Mouse (Mus musculus) CH12.LX (cell line): ENCODE data around the gene Lnx1. TPM values are rescaled to one million over a fixed set of nuclear protein-coding genes. Genes with fewer than 3 reads are reported as not detected.
A peak's percentile ranks its signal among the peaks of the same experiment; 100 is the strongest.

Experiments used
- DNase-seq: peaks from one replicate; pipeline ENCODE4 v3.0.0-alpha.2; 2013; ENCODE audit errors: extremely low read depth
- H3K27ac ChIP-seq: 2 replicates; pipeline ENCODE4 v1.5.1; 2012; ENCODE audit warnings: low read depth, mild to moderate bottlenecking, control low read depth, moderate library complexity; ENCODE audit not compliant: insufficient read depth
- H3K27me3 ChIP-seq: replicated peaks from 2 replicates; pipeline ENCODE3; 2012; ENCODE audit warnings: inconsistent platforms
- H3K36me3 ChIP-seq, 2 experiments: replicated peaks in 1 of 2; 2 replicates each; pipeline versions ENCODE3 to v1.6.1; 2012; ENCODE audit warnings: inconsistent platforms in 1 of 2, low read length in 1 of 2, mild to moderate bottlenecking in 1 of 2, mixed read lengths in 1 of 2, moderate library complexity in 1 of 2; ENCODE audit not compliant: control insufficient read depth in 1 of 2, insufficient read depth in 1 of 2
- H3K4me1 ChIP-seq, 2 experiments: 2 replicates each; pipeline ENCODE4 v1.6.1; 2012; ENCODE audit warnings: inconsistent platforms in 1 of 2, moderate library complexity in 1 of 2; ENCODE audit not compliant: insufficient read depth in 2 of 2, control insufficient read depth in 1 of 2
- H3K4me2 ChIP-seq: 2 replicates; pipeline ENCODE4 v1.6.1; 2012; ENCODE audit warnings: low read depth, mild to moderate bottlenecking, control low read depth; ENCODE audit not compliant: poor library complexity, insufficient read depth, severe bottlenecking
- H3K4me3 ChIP-seq, 3 experiments: fragments of 150-350 bp in 1 of 3; sonication (generic) in 1 of 3; replicated peaks in 1 of 3; 2 replicates each; pipeline versions ENCODE3 to v1.5.1; 2011 to 2012; ENCODE audit warnings: low read depth in 2 of 3, low read length in 2 of 3, mild to moderate bottlenecking in 2 of 3, moderate library complexity in 2 of 3, control low read depth in 1 of 3, improper control_type of control experiment in 1 of 3, inconsistent platforms in 1 of 3, mixed read lengths in 1 of 3; ENCODE audit not compliant: poor library complexity in 1 of 3
- H3K79me2 ChIP-seq: replicated peaks from 2 replicates; pipeline ENCODE4 v1.6.1; 2012; ENCODE audit warnings: mild to moderate bottlenecking, moderate library complexity; ENCODE audit not compliant: control insufficient read depth, poor library complexity, insufficient read depth, severe bottlenecking; ENCODE audit errors: extremely low read depth
- H3K9ac ChIP-seq: 2 replicates; pipeline ENCODE4 v1.6.1; 2012; ENCODE audit warnings: low read depth, mild to moderate bottlenecking, control low read depth, moderate library complexity; ENCODE audit not compliant: insufficient read depth
- H3K9me3 ChIP-seq: replicated peaks from 2 replicates; pipeline ENCODE3; 2012; ENCODE audit warnings: low read length, inconsistent platforms, mixed read lengths
- BHLHE40 ChIP-seq: IDR thresholded peaks from 2 replicates; pipeline ENCODE4 v1.6.1; 2011; ENCODE audit warnings: mild to moderate bottlenecking, low read depth, low read length, improper control_type of control experiment
- CHD2 ChIP-seq: IDR thresholded peaks from 2 replicates; pipeline ENCODE4 v1.6.1; 2011; ENCODE audit warnings: low read length, improper control_type of control experiment
- CTCF ChIP-seq, 2 experiments: IDR thresholded peaks in 1 of 2; conservative IDR thresholded peaks in 1 of 2; 2 replicates each; pipeline ENCODE4 v1.5.1; 2011 to 2012; ENCODE audit warnings: low read depth in 2 of 2, low read length in 2 of 2, improper control_type of control experiment in 1 of 2, inconsistent platforms in 1 of 2, mild to moderate bottlenecking in 1 of 2, moderate library complexity in 1 of 2
- E2F4 ChIP-seq: IDR thresholded peaks from 2 replicates; pipeline ENCODE4 v1.6.1; 2011; ENCODE audit warnings: low read depth, low read length, improper control_type of control experiment; ENCODE audit not compliant: insufficient replicate concordance
- EP300 ChIP-seq: IDR thresholded peaks from 2 replicates; pipeline ENCODE4 v1.6.1; 2011; ENCODE audit warnings: low read length, improper control_type of control experiment
- GABPA ChIP-seq: IDR thresholded peaks from 2 replicates; pipeline ENCODE4 v1.6.1; 2012; ENCODE audit warnings: low read depth, low read length, improper control_type of control experiment, inconsistent platforms; ENCODE audit not compliant: insufficient replicate concordance
- HCFC1 ChIP-seq: IDR thresholded peaks from 2 replicates; pipeline ENCODE4 v1.6.1; 2012; ENCODE audit warnings: low read depth, mild to moderate bottlenecking, inconsistent platforms, low read length, improper control_type of control experiment
- JUN ChIP-seq: IDR thresholded peaks from 2 replicates; pipeline ENCODE4 v1.6.1; 2011; ENCODE audit warnings: low read depth, mild to moderate bottlenecking, low read length, improper control_type of control experiment, moderate library complexity; ENCODE audit not compliant: insufficient read depth
- JUND ChIP-seq: conservative IDR thresholded peaks from 2 replicates; pipeline ENCODE4 v1.6.1; 2011; ENCODE audit warnings: low read depth, low read length, improper control_type of control experiment
- KAT2A ChIP-seq: IDR thresholded peaks from 2 replicates; pipeline ENCODE4 v1.6.1; 2012; ENCODE audit warnings: low read length, improper control_type of control experiment, inconsistent platforms; ENCODE audit not compliant: insufficient replicate concordance
- MAX ChIP-seq: IDR thresholded peaks from 2 replicates; pipeline ENCODE4 v1.6.1; 2011; ENCODE audit warnings: low read length, improper control_type of control experiment
- MXI1 ChIP-seq: IDR thresholded peaks from 2 replicates; pipeline ENCODE4 v1.6.1; 2011; ENCODE audit warnings: mild to moderate bottlenecking, low read depth, low read length, improper control_type of control experiment
- MYC ChIP-seq: IDR thresholded peaks from 2 replicates; pipeline ENCODE4 v1.6.1; 2011; ENCODE audit warnings: low read depth, mild to moderate bottlenecking, improper control_type of control experiment, low read length
- NELFE ChIP-seq: IDR thresholded peaks from 2 replicates; pipeline ENCODE4 v1.6.1; 2011; ENCODE audit warnings: low read depth, low read length, improper control_type of control experiment
- PAX5 ChIP-seq: IDR thresholded peaks from 2 replicates; pipeline ENCODE4 v1.6.1; 2012; ENCODE audit warnings: low read length, inconsistent platforms, mixed read lengths
- POLR2A ChIP-seq: IDR thresholded peaks from 2 replicates; pipeline ENCODE4 v1.6.1; 2011; ENCODE audit warnings: low read depth, mild to moderate bottlenecking, improper control_type of control experiment, low read length
- POLR2AphosphoS2 ChIP-seq: IDR thresholded peaks from 2 replicates; pipeline ENCODE4 v1.6.1; 2011; ENCODE audit warnings: low read depth, low read length, improper control_type of control experiment
- RAD21 ChIP-seq: IDR thresholded peaks from 2 replicates; pipeline ENCODE4 v1.6.1; 2011; ENCODE audit warnings: low read depth, mild to moderate bottlenecking, low read length, improper control_type of control experiment, moderate library complexity
- RCOR1 ChIP-seq: conservative IDR thresholded peaks from 2 replicates; pipeline ENCODE4 v1.6.1; 2012; ENCODE audit warnings: low read depth, mild to moderate bottlenecking, inconsistent platforms, low read length, improper control_type of control experiment
- SIN3A ChIP-seq: IDR thresholded peaks from 2 replicates; pipeline ENCODE4 v1.6.1; 2012; ENCODE audit warnings: low read length, improper control_type of control experiment, inconsistent platforms
- SMC3 ChIP-seq: IDR thresholded peaks from 2 replicates; pipeline ENCODE4 v1.6.1; 2011; ENCODE audit warnings: low read depth, low read length, improper control_type of control experiment
- TBP ChIP-seq: conservative IDR thresholded peaks from 2 replicates; pipeline ENCODE4 v1.6.1; 2011; ENCODE audit warnings: low read depth, low read length, improper control_type of control experiment
- TCF12 ChIP-seq: IDR thresholded peaks from 2 replicates; pipeline ENCODE4 v1.6.1; 2014; ENCODE audit warnings: low read depth, mild to moderate bottlenecking, inconsistent platforms, low read length, improper control_type of control experiment
- UBTF ChIP-seq: IDR thresholded peaks from 2 replicates; pipeline ENCODE4 v1.6.1; 2012; ENCODE audit warnings: low read depth, mild to moderate bottlenecking, inconsistent platforms, low read length, improper control_type of control experiment, moderate library complexity
- USF1 ChIP-seq: IDR thresholded peaks from 2 replicates; pipeline ENCODE4 v1.6.1; 2014; ENCODE audit warnings: low read depth, mild to moderate bottlenecking, inconsistent platforms, low read length, improper control_type of control experiment
- USF2 ChIP-seq: conservative IDR thresholded peaks from 2 replicates; pipeline ENCODE4 v1.6.1; 2011; ENCODE audit warnings: low read depth, low read length, improper control_type of control experiment
- ZC3H11A ChIP-seq: IDR thresholded peaks from 2 replicates; pipeline ENCODE4 v1.6.1; 2012; ENCODE audit warnings: low read depth, mild to moderate bottlenecking, inconsistent platforms, low read length, improper control_type of control experiment
- ZKSCAN1 ChIP-seq: IDR thresholded peaks from 2 replicates; pipeline ENCODE4 v1.6.1; 2012; ENCODE audit warnings: low read depth, inconsistent platforms, low read length, improper control_type of control experiment, borderline replicate concordance
- ZMIZ1 ChIP-seq: IDR thresholded peaks from 2 replicates; pipeline ENCODE4 v1.6.1; 2012; ENCODE audit warnings: low read depth, mild to moderate bottlenecking, inconsistent platforms, low read length, improper control_type of control experiment
- dilution Hi-C: fragments of 300-500 bp; cut with MboI; formaldehyde crosslinking; loops from 2 replicates; pipeline ENCODE4 v1.14.3; 2020; ENCODE audit warnings: low sequenced_read_pairs; ENCODE audit not compliant: extremely low pct_unique_long_range_greater_than_20kb, extremely low pct_ligation_motif_present
- in situ Hi-C: fragments of 300-500 bp; cut with MboI; formaldehyde crosslinking; loops from 3 replicates; pipeline ENCODE4 v1.14.3; 2019; ENCODE audit warnings: low sequenced_read_pairs, low pct_ligation_motif_present, low pct_unique_long_range_greater_than_20kb, mixed read lengths
- polyA plus RNA-seq: library from polyadenylated mRNA; unstranded; fragments of >175 nt; gene quantifications from 2 replicates; pipeline ENCODE4 v1.2.1, GENCODE M21; 2012; ENCODE audit warnings: low read depth; ENCODE audit not compliant: insufficient read length
- total RNA-seq, 2 experiments: library from RNA; depleted of rRNA; stranded (reverse); fragments of 300-350 nt in 1 of 2; fragments of >200 nt in 1 of 2; gene quantifications; 2 replicates each; pipeline ENCODE4 v1.2.3; 2012 to 2014

Lnx1 gene
- total and polyA plus RNA-seq, 3 experiments, result 0.08 to 0.26 (median 0.16) TPM

DNA sequence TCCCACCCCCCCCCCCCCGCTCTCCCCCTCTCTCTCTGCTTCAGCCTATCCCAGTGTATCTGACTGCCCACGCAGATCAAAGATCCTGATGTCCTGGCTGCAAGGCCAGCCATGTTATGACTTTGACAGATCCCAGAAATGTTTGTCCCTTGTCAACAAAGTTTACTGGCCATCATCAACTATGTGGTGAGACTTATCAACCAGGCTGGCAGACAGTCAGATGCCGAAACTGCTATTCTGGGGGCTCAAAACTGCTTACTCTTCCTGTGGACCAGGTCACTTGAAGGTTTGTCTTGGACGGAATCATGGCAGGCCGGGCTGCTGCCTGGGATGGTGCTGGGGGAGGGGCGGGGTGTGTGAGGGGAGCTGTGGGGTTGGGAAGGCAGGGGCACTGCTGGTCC lies 55.1 kb downstream of the Lnx1 start:
- no peak for DNase-seq
- no peak overlapping the region for H3K4me3 ChIP-seq
- H3K27me3 ChIP-seq, result no peaks in the 10 kb centered on the region
- H3K27ac ChIP-seq, result no peak overlapping the region
- no peak overlapping the region for H3K9ac ChIP-seq
- in situ Hi-C loops, result loop anchor here (25.0 kb wide), 1 partner anchor 515 kb away; the partner anchor contains the start of gene Pdgfra
- H3K9me3 ChIP-seq, result no peaks in the 10 kb centered on the region
- H3K36me3 ChIP-seq, result no peaks in the 10 kb centered on the region
- H3K4me1 ChIP-seq, result no peaks in the 10 kb centered on the region
- no peaks in the 10 kb centered on the region for H3K79me2 ChIP-seq
- dilution Hi-C loops, result no loop called here
- no peak overlapping the region for H3K4me2 ChIP-seq
- no peak for TF ChIP-seq ZKSCAN1
- no peak for TF ChIP-seq NELFE
- TF ChIP-seq POLR2A, result no peak
- TF ChIP-seq KAT2A, result no peak
- TF ChIP-seq JUND, result no peak
- no peak for TF ChIP-seq TCF12
- no peak for TF ChIP-seq CTCF (conservative IDR thresholded peaks at IDR 0.05 in 1 of 2, IDR thresholded peaks at IDR 0.05 in 1 of 2; ENCODE audit: low read depth in 2 of 2, low read length in 2 of 2)
- no peak for TF ChIP-seq CHD2
- TF ChIP-seq MXI1, result no peak
- TF ChIP-seq PAX5, result no peak
- TF ChIP-seq JUN, result no peak

DNA sequence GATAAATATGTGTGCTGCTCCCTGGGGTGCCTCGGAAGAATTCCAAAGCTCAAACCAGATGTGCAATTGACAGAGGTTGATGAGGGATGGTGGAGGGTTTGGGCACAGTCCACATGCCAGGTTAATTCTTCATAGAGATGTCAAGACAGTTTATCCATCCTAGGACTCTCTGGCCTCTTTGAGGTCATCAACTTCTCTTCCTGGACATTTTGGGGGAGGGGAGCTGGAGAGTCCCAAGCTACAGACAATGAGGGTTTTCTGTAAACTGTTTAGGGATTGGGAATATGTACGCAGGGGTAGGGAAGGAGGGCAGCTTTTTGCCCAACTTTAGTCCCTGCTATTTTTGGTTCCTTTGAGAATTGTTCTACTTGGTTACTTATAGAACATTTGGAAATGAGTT lies 60.4 kb downstream of the Lnx1 start:
- no peaks in the 10 kb centered on the region for H3K9me3 ChIP-seq
- in situ Hi-C loops (loop anchor here (25.0 kb wide), 1 partner anchor 520 kb away; the partner anchor contains the start of gene Pdgfra), dilution Hi-C loops (no loop called here)

DNA sequence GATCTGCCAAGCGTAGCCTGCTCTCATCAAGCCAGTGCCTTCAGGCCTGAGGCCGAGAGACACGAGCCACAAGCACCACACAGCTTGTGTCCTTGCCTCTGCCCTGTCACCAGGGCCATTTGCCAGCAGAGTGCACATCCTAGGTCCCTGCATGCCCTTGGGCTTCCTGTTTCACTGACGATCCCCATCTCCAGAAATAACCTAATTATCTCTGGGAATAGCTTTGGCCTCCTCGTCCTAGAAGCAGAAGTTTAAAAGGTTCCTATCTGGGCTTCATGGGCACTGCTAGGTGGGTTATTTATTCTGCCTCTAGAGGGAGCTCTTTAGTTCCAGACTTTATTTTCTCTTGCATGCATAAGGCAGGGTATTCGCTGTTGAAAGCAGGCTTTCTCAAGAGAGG lies 61.7 kb downstream of the Lnx1 start:
- no peaks in the 10 kb centered on the region for H3K9me3 ChIP-seq
- no peak for TF ChIP-seq NELFE
- peak; percentile 64 for TF ChIP-seq RAD21
- peak; percentile 54 for TF ChIP-seq SMC3
- no peak for TF ChIP-seq CHD2
- no peak for TF ChIP-seq ZMIZ1
- peak; percentile 58 to 69 for TF ChIP-seq CTCF (conservative IDR thresholded peaks at IDR 0.05 in 1 of 2, IDR thresholded peaks at IDR 0.05 in 1 of 2; ENCODE audit: low read depth in 2 of 2, low read length in 2 of 2)
- no peak for TF ChIP-seq POLR2AphosphoS2
- TF ChIP-seq USF1, result no peak
- TF ChIP-seq USF2, result no peak
- TF ChIP-seq UBTF, result no peak
- no peak for TF ChIP-seq EP300
- no peak for TF ChIP-seq BHLHE40
- no peak for TF ChIP-seq MYC
- no peak for TF ChIP-seq ZC3H11A

More for the DNA sequence above, 60.4 kb downstream of the Lnx1 start:
- Histone ChIP-seq H3K4me3 (no peak overlapping the region), H3K79me2 (no peaks in the 10 kb centered on the region), H3K4me2 (no peak overlapping the region), H3K27me3 (no peaks in the 10 kb centered on the region), H3K9ac (no peak overlapping the region), H3K27ac (no peak overlapping the region), H3K36me3 (no peaks in the 10 kb centered on the region), H3K4me1 (0 out of 4 replicates have a peak, but pooled peaks cover 0 to 3% of the 10 kb centered on the region in 2 experiments)
- TF ChIP-seq CHD2, result no peak
- no peak for TF ChIP-seq TBP
- no peak for TF ChIP-seq RCOR1
- TF ChIP-seq SMC3, result no peak
- no peak for TF ChIP-seq MAX
- TF ChIP-seq HCFC1, result no peak
- TF ChIP-seq GABPA, result no peak
- TF ChIP-seq E2F4, result no peak
- no peak for TF ChIP-seq SIN3A
- DNase-seq, result no peak

More for the DNA sequence above, 61.7 kb downstream of the Lnx1 start:
- in situ Hi-C loops, result loop anchor here (25.0 kb wide), 1 partner anchor 521 kb away; the partner anchor contains the start of gene Pdgfra
- dilution Hi-C loops, result no loop called here
- Histone ChIP-seq H3K79me2 (no peaks in the 10 kb centered on the region), H3K9ac (no peak overlapping the region), H3K27me3 (no peaks in the 10 kb centered on the region), H3K27ac (no peak overlapping the region), H3K4me3 (no peak overlapping the region), H3K4me1 (0 out of 4 replicates have a peak, but pooled peaks cover 0 to 3% of the 10 kb centered on the region in 2 experiments), H3K4me2 (no peak overlapping the region), H3K36me3 (no peaks in the 10 kb centered on the region)
- DNase-seq, result peak; percentile 56
